Mouse (Mus musculus) adrenal gland, adult 2 months (tissue): ENCODE results near the gene Cnr1. TPM values are rescaled to one million over a fixed set of nuclear protein-coding genes. Genes with fewer than 3 reads are reported as not detected.

Source experiments
- DNase-seq: peaks from one replicate; pipeline ENCODE4 v3.0.0; 2021
- polyA plus RNA-seq: library from polyadenylated mRNA; depleted of rRNA; stranded (reverse); fragments of >200 nt; gene quantifications from 2 replicates; pipeline ENCODE4 v1.2.3, GENCODE M21; 2012; rRNA removed
- total RNA-seq, 2 experiments: library from RNA; stranded (reverse); gene quantifications; 2 replicates each; pipeline ENCODE4 v1.2.3; 2021

Cnr1 gene
- total and polyA plus RNA-seq, 3 experiments: 7.9 to 25.8 (median 19.4) TPM

DNA sequence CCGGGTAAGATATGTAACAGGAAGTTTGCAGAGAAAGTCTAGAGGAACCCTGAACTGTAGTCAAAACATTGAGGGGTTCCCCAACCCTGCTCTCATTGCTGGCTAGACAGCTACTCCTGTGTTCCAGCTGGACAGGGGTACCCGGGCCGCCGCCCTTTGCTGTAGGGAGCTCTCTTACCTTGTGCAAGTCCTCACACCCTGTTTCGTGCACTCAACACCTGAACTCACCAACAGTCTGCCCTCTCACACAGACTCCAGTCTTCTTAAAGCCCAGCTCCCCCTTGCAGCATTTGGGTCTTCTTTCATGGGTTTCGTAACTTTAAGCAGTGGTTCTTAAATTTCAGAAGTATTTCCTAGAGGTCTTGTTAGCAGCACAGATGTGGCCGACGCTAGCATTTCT is 7.0 kb downstream of the Cnr1 start:
- DNase-seq: no peak

DNA sequence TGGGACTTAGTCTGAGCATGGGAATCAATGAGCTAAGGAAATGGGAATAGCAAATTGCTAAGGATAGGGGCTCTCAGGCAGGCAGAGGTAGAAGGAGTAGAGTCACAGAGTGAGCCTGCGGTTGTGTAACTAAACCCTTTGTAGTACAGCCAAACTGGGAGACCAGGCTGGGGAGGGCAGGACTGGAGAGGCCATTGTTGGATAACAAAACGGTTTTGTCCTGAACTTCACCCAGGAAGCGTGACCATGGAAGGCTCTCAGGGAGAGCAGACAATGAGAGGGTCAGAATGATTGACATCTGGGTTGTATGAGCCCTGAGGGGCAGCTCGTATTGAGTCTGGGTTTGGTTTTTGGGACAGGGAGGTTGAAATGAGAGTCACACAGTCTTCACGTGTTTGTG is 17.2 kb downstream of the Cnr1 start:
- DNase-seq: no peak

DNA sequence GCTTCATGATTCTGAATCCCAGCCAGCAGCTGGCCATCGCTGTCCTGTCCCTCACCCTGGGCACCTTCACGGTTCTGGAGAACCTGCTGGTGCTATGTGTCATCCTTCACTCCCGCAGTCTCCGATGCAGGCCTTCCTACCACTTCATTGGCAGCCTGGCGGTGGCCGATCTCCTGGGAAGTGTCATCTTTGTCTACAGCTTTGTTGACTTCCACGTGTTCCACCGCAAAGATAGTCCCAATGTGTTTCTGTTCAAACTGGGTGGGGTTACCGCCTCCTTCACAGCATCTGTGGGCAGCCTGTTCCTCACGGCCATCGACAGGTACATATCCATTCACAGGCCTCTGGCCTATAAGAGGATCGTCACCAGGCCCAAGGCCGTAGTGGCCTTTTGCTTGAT is 19.5 kb downstream of the Cnr1 start:
- no peak for DNase-seq

DNA sequence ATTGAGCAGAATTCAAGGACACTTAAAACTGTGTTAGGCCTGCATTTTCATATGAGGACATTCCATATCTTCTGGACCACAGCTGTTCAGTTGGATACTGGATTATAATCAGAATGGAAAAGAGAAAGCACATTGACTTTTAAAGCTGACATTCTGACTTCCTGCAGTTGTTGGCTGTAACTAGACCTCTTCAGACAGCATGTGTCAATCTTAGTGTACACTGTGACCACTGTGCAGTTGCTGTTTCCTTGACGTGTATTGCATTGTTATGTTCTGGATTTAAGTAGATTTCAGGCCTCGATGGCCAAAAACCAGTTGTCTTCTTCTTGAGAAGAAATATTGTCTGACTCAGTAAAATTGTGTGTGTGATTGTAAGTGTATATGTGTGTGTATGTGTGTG is 21.3 kb downstream of the Cnr1 start:
- DNase-seq: no peak

DNA sequence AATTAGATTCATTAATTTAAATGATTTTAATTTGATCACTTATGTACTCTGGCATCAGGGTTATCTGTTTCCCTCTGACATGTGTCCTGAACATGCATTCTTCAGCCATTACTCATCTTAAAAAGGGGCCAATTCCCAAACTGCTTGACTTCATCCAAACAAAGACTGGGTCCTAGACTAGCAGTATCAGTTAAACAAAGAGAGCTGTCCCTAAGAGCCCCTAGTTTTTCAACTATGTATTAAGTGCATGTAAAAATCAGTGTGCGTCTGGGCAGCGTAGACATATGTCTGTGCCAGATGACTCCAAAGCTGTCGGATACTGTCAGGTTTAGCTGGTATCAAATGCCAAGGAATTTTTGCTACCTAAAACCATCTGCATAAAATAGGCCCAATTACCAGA is 23.2 kb downstream of the Cnr1 start:
- DNase-seq: no peak

- no peak for DNase-seq
These were observed 33.0 kb downstream of the Cnr1 start for GRCm38 (mm10) chr4:33957398-33957797.

- DNase-seq: no peak
These were observed 34.1 kb downstream of the Cnr1 start for GRCm38 (mm10) chr4:33958515-33958914.

GRCm38 (mm10) chr4:33959841-33960240 is 35.4 kb downstream of the Cnr1 start:
- no peak for DNase-seq

- no peak for DNase-seq
These were observed 46.3 kb downstream of the Cnr1 start for GRCm38 (mm10) chr4:33970726-33971125.

DNA sequence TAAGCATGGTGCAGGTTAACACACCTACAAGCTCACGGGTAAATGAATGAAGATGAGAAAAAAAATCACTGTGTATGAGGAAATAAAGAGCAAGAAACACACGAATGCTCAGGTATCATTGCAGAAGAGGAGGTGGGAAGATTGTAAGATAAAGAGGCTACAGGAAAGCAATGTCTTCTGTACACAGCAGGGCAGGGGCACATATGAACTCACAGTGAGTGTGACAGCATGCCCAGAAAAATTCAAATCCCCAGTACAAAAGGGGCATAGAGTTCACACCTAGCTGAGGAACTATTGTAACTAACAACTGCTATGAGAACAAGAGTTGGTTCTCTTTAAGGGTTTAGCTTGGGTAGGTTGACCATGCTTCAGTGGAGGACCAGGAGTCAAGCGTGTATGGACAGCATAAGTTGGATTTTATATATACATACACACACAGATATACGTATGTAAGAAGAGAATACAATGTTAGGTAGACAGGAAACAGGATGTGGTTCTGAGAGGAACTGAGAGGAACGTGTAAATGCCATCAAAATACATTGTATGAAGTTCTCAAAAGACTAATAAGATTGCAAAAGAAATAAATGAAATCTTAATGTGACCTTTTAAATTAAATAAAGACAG is 64.2 kb downstream of the Cnr1 start:
- DNase-seq: no peak

- no peak for DNase-seq
These were observed 68.3 kb downstream of the Cnr1 start for GRCm38 (mm10) chr4:33992687-33993086.

DNA sequence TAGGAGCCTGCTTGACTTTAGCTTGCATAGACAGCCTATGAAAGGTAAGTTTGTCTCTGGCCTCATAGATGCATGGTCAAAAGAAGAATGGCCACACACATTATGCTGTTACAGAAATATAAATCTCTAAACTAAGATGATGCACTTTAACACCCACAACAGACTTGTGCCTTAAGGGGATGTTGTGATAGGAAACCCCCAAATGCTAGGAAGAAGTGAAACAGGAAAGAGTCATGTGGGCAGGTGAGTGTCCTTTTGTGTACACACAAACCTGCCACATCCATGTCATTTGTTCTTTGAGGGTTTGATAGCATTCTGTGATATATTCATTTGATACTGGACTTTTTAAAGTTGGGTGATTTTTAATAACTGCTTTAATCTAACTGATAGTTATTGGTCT is 72.0 kb downstream of the Cnr1 start:
- no peak for DNase-seq

Other genes starting within 250 kb of the Cnr1 start
- under 1 TPM; 0.40 to 0.90 TPM for gene Spaca1, start 125.6 kb downstream of the Cnr1 start, total RNA-seq
- gene Spaca1, start 125.6 kb downstream of the Cnr1 start, polyA plus RNA-seq: 0.94 and 1.0 TPM in 2 replicates